Mouse (Mus musculus) liver, embryonic 14.5 days (tissue): ENCODE measurements around the gene Tmem62.

Experiments used
- CTCF ChIP-seq: IDR thresholded peaks from 2 replicates; pipeline ENCODE4 v1.5.1; 2016; ENCODE audit warnings: antibody characterized with exemption, low read depth, control low read depth
- EP300 ChIP-seq: IDR thresholded peaks from 2 replicates; pipeline ENCODE4 v1.6.1; 2016; ENCODE audit warnings: antibody characterized with exemption, low read depth

DNA sequence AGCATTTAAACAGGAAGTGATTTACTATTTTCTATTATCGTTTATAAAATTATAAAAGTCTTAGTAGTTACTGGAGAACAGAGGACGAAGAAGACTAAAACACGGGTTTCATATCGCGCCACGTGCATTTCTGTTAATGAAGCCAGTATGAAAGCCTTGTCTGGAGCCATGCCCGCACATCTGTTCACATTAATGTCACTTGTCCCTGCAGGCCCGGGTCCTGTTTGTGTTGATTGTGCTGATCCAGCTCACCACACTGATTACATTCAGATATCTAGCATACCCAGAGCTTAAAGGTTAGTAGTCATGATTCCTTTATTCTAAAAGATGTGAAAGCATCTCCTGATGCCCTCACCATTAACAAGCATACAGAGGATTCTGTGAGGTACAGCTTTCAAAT is 22.0 kb downstream of the Tmem62 start:
- TF ChIP-seq CTCF (no peak), EP300 (peak; percentile 49)
